In genomic region chrX:71491931-71492633, GRCm38 (mm10) we compare ENCODE assay signal across 8 mouse cellular contexts. TPM values are rescaled to one million over a fixed set of nuclear protein-coding genes. Genes with fewer than 3 reads are reported as not detected.
A peak's percentile ranks its signal among the peaks of the same experiment; 100 is the strongest.
DNase-seq lines count a peak whose midpoint lies in the region; ATAC-seq and TF ChIP-seq lines count a peak whose summit lies in the region.

No protein-coding gene starts in this region.

- ATAC-seq in inflammation-experienced regulatory T-cells, adult 6 months: peak; percentile 25
- ATAC-seq in midbrain, embryonic 16.5 days: peak; percentile 84; the same call in 1 of the 2 replicates
- ATAC-seq in frontal cortex, adult (ENCODE audit: low TSS enrichment): no peak; the same call in 1 of the 2 replicates

- peak overlapping the region; percentile 64 for H3K9ac ChIP-seq in midbrain, embryonic 16.5 days (ENCODE audit: low read depth, low read length)

- H3K4me2 ChIP-seq in midbrain, embryonic 16.5 days (ENCODE audit: low read length): peak overlapping the region; percentile 72

- TF ChIP-seq POLR2A in testis, adult 2 months (IDR thresholded peaks at IDR 0.05; ENCODE audit: control insufficient read depth, low read depth, low read length): no peak

- TF ChIP-seq CTCF in testis, adult 2 months (IDR thresholded peaks at IDR 0.05; ENCODE audit: control insufficient read depth, insufficient read depth, insufficient replicate concordance, low read depth, low read length): no peak

- peak overlapping the region; percentile 85 for H3K4me3 ChIP-seq in testis, adult 2 months (ENCODE audit: control insufficient read depth, low read depth, low read length)
- H3K4me3 ChIP-seq in midbrain, embryonic 16.5 days (ENCODE audit: low read depth, low read length): peak overlapping the region; percentile 51

- H3K27ac ChIP-seq in testis, adult 2 months (ENCODE audit: control insufficient read depth, insufficient read depth, low read depth, low read length): peak overlapping the region; percentile 71
- H3K27ac ChIP-seq in midbrain, embryonic 16.5 days (ENCODE audit: low read length): peak overlapping the region; percentile 91

- H3K9me3 ChIP-seq in midbrain, embryonic 16.5 days (replicated peaks; ENCODE audit: control insufficient read depth, low read length, poor library complexity, severe bottlenecking): no peaks in the 10 kb centered on the region

- H3K4me1 ChIP-seq in testis, adult 2 months (ENCODE audit: control insufficient read depth, insufficient read depth, low read length): peaks cover 4% of the 10 kb centered on the region
- peaks cover 17% of the 10 kb centered on the region for H3K4me1 ChIP-seq in midbrain, embryonic 16.5 days (ENCODE audit: control insufficient read depth, insufficient read depth, low read length)

- DNase-seq in cerebellum, adult 11-12 months: peak; percentile 41
- DNase-seq in cerebellum, postnatal 4 days (ENCODE audit: low spot score in 2 of 2): no peak
- no peak for DNase-seq in testis, postnatal 10 days (ENCODE audit: low spot score)
- DNase-seq in gastrocnemius, postnatal 25 days: no peak

- 26% methylated on average over 17 of the region's 17 CpGs for WGBS in midbrain, embryonic 16.5 days

- H3K36me3 ChIP-seq in testis, adult 2 months (ENCODE audit: control insufficient read depth, insufficient read depth, low read length): no peaks in the 10 kb centered on the region
- H3K36me3 ChIP-seq in midbrain, embryonic 16.5 days (ENCODE audit: control insufficient read depth, insufficient read depth, low read length): no peaks in the 10 kb centered on the region

- H3K27me3 ChIP-seq in testis, adult 2 months (ENCODE audit: control insufficient read depth, insufficient read depth, low read length): no peaks in the 10 kb centered on the region
- no peaks in the 10 kb centered on the region for H3K27me3 ChIP-seq in midbrain, embryonic 16.5 days (ENCODE audit: control insufficient read depth, insufficient read depth, low read depth, low read length)

RNA-seq across cellular contexts. Expression of gene Cd99l2, which starts 0.6 kb away (rescaled TPM):
- 3.5 and 4.7 TPM in 2 replicates for polyA plus RNA-seq in testis, adult 2 months (2012; rRNA removed)
- 10 to 100 TPM; 16.9 to 24.8 (median 18.5) TPM for polyA plus RNA-seq in inflammation-experienced regulatory T-cells, adult 6 months (2017; shearing (Covaris generic))
- polyA plus RNA-seq in midbrain, embryonic 16.5 days (2015; fragmentation: Nextera tagmentation; extraction: Ambion mirVana): 86.5 and 88.7 TPM in 2 replicates
- 10 to 100 TPM; 43.9 to 57.0 TPM for total RNA-seq in gastrocnemius, postnatal 25 days (2021)
